In the genomic region with DNA sequence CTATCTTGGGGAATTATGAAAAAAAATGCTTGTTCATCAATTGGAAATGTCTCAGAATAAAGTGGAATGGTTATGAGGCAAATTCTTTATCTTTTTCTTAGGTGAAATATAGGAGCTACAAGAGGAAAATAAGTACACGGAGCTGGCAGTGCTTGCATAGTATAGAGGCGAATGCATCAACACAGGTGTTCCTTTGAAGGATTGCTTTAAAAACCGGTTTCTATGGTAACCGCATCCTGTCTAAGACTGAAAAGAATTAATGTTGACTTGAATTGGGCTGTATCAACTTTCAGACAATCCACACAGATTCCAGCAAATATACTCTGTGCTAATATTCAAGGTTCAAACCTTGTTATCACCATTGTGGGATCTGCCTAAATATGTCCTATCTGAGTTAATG, we compare ENCODE assay signal across 25 mouse cellular contexts.
DNase-seq lines count a peak whose midpoint lies in the region; ATAC-seq and TF ChIP-seq lines count a peak whose summit lies in the region.
"Had no signal": no experiment of that assay in that cellular context is flagged by ENCODE, and none has a peak within 500 bp of the region (broad histone marks: within the 10 kb centered on the region; RNA-seq: fewer than 3 reads in every experiment).

No protein-coding gene starts in this region.

- H3K4me3 ChIP-seq in forebrain, postnatal 0 days (ENCODE audit: low read depth, low read length), result no peak overlapping the region
- no peak overlapping the region for H3K4me3 ChIP-seq in forebrain, embryonic 10.5 days
- no peak overlapping the region for H3K4me3 ChIP-seq in midbrain, embryonic 14.5 days (replicated peaks; ENCODE audit: low read depth, low read length)
- H3K4me3 ChIP-seq in midbrain, embryonic 15.5 days, result no peak overlapping the region
- H3K4me3 ChIP-seq: gastrocnemius, adult 2 months; heart, embryonic 13.5 days; hindbrain, embryonic 15.5 days; intestine, embryonic 15.5 days had no signal

- peak; percentile 25 for DNase-seq in forebrain, postnatal 0 days
- no peak for DNase-seq in forebrain, embryonic 10.5 days (ENCODE audit: extremely low spot score, low spot score)
- DNase-seq in midbrain, embryonic 14.5 days, result peak; percentile 51
- DNase-seq in brain, adult 2 months (ENCODE audit: low read depth, low spot score), result peak; percentile 29
- peak; percentile 20 for DNase-seq in brain, embryonic 18.5 days (ENCODE audit: low read depth, low spot score)
- no peak for DNase-seq in kidney, postnatal 14 days
- DNase-seq: adrenal gland, postnatal 10 days; adrenal gland, postnatal 36 days; B cell, adult 2 months; cerebellum, adult 18-20 months; cerebellum, adult 9-10 months; cerebellum, postnatal 14 days; gastrocnemius, adult 2 months; gastrocnemius, postnatal 14 days; heart, adult 18-20 months; heart, postnatal 14 days; heart, postnatal 4 days had no signal

- H3K4me2 ChIP-seq in forebrain, postnatal 0 days (ENCODE audit: low read depth), result no peak overlapping the region
- H3K4me2 ChIP-seq in midbrain, embryonic 14.5 days (ENCODE audit: low read length), result no peak overlapping the region
- no peak overlapping the region for H3K4me2 ChIP-seq in midbrain, embryonic 15.5 days
- H3K4me2 ChIP-seq: heart, embryonic 13.5 days; hindbrain, embryonic 15.5 days; intestine, embryonic 15.5 days had no signal

- no peaks in the 10 kb centered on the region for H3K27me3 ChIP-seq in forebrain, postnatal 0 days (ENCODE audit: insufficient read depth, low read length)
- H3K27me3 ChIP-seq in forebrain, embryonic 10.5 days (ENCODE audit: poor library complexity, severe bottlenecking), result no peaks in the 10 kb centered on the region
- no peaks in the 10 kb centered on the region for H3K27me3 ChIP-seq in midbrain, embryonic 14.5 days (ENCODE audit: control insufficient read depth, insufficient read depth, low read length)
- H3K27me3 ChIP-seq in midbrain, embryonic 15.5 days (replicated peaks), result no peaks in the 10 kb centered on the region
- H3K27me3 ChIP-seq: CH12.LX; heart, embryonic 13.5 days; hindbrain, embryonic 15.5 days; intestine, embryonic 15.5 days; Patski had no signal

- H3K9me3 ChIP-seq in forebrain, postnatal 0 days (ENCODE audit: low read length), result no peaks in the 10 kb centered on the region
- no peaks in the 10 kb centered on the region for H3K9me3 ChIP-seq in forebrain, embryonic 10.5 days
- H3K9me3 ChIP-seq in midbrain, embryonic 14.5 days (ENCODE audit: control insufficient read depth, low read length), result no peaks in the 10 kb centered on the region
- H3K9me3 ChIP-seq in midbrain, embryonic 15.5 days, result no peaks in the 10 kb centered on the region
- H3K9me3 ChIP-seq: G1E; heart, embryonic 13.5 days; hindbrain, embryonic 15.5 days; intestine, embryonic 15.5 days had no signal

- ATAC-seq in forebrain, postnatal 0 days, result peak; percentile 59; the same call in 1 of the 2 replicates
- no peak for ATAC-seq in midbrain, embryonic 14.5 days (ENCODE audit: low FRiP score, low TSS enrichment)
- no peak for ATAC-seq in midbrain, embryonic 15.5 days (replicated peaks)
- ATAC-seq: forebrain, embryonic 16.5 days; intestine, embryonic 15.5 days; Patski had no signal

- no peaks in the 10 kb centered on the region for H3K36me3 ChIP-seq in forebrain, postnatal 0 days (ENCODE audit: insufficient read depth)
- no peaks in the 10 kb centered on the region for H3K36me3 ChIP-seq in forebrain, embryonic 10.5 days (replicated peaks)
- H3K36me3 ChIP-seq in midbrain, embryonic 14.5 days (ENCODE audit: control insufficient read depth, insufficient read depth, low read length), result no peaks in the 10 kb centered on the region
- H3K36me3 ChIP-seq in midbrain, embryonic 15.5 days (replicated peaks), result no peaks in the 10 kb centered on the region
- H3K36me3 ChIP-seq: G1E; heart, embryonic 13.5 days; hindbrain, embryonic 15.5 days; intestine, embryonic 15.5 days had no signal

- 0 out of 2 replicates have a peak overlapping the region, but pooled peaks have one; percentile 2 for H3K27ac ChIP-seq in forebrain, postnatal 0 days (ENCODE audit: low read depth, low read length)
- no peak overlapping the region for H3K27ac ChIP-seq in forebrain, embryonic 10.5 days
- H3K27ac ChIP-seq in midbrain, embryonic 14.5 days (replicated peaks; ENCODE audit: low read depth, low read length), result no peak overlapping the region
- no peak overlapping the region for H3K27ac ChIP-seq in midbrain, embryonic 15.5 days
- H3K27ac ChIP-seq: gastrocnemius, adult 2 months; heart, embryonic 13.5 days; hindbrain, embryonic 15.5 days; intestine, embryonic 15.5 days had no signal

- no peak for TF ChIP-seq CTCF in forebrain, postnatal 0 days (IDR thresholded peaks at IDR 0.05; ENCODE audit: low read depth)

- WGBS in forebrain, postnatal 0 days, result 68% methylated on average over 4 of the region's 4 CpGs
- 85% methylated on average over 4 of the region's 4 CpGs for WGBS in forebrain, embryonic 10.5 days
- WGBS in midbrain, embryonic 14.5 days, result 75% methylated on average over 4 of the region's 4 CpGs
- WGBS in midbrain, embryonic 15.5 days, result 73% methylated on average over 4 of the region's 4 CpGs

- no peaks in the 10 kb centered on the region for H3K4me1 ChIP-seq in forebrain, postnatal 0 days (ENCODE audit: insufficient read depth)
- H3K4me1 ChIP-seq in forebrain, embryonic 10.5 days, result peaks cover 3% of the 10 kb centered on the region
- no peaks in the 10 kb centered on the region for H3K4me1 ChIP-seq in midbrain, embryonic 14.5 days (ENCODE audit: control insufficient read depth, insufficient read depth, low read length)
- no peaks in the 10 kb centered on the region for H3K4me1 ChIP-seq in midbrain, embryonic 15.5 days
- H3K4me1 ChIP-seq: heart, embryonic 13.5 days had no signal

- H3K9ac ChIP-seq in forebrain, postnatal 0 days, result no peak overlapping the region
- H3K9ac ChIP-seq in midbrain, embryonic 14.5 days (replicated peaks; ENCODE audit: low read length), result no peak overlapping the region
- H3K9ac ChIP-seq in midbrain, embryonic 15.5 days, result no peak overlapping the region
- H3K9ac ChIP-seq: heart, embryonic 13.5 days; hindbrain, embryonic 15.5 days; intestine, embryonic 15.5 days had no signal

Comparison
In these comparisons a context has a peak if more than half of its experiments do, and no peak if none do; other contexts are left out.
1. DNase-seq: peak in forebrain, postnatal 0 days (single experiment), midbrain, embryonic 14.5 days (single experiment), brain, adult 2 months (single experiment) and brain, embryonic 18.5 days (single experiment); none in forebrain, embryonic 10.5 days (single experiment) and kidney, postnatal 14 days (single experiment).